Mouse (Mus musculus) kidney, adult 2 months (tissue): ENCODE measurements around the gene Rps28.

Source experiments
- CTCF ChIP-seq: fragments of 200-500 bp; conservative IDR thresholded peaks from 2 replicates; pipeline ENCODE4 v1.5.1; 2011; ENCODE audit warnings: low read depth, mild to moderate bottlenecking, control low read depth, low read length, moderate library complexity, mixed read lengths; ENCODE audit not compliant: insufficient read depth, insufficient read length
- POLR2A ChIP-seq: fragments of 200-500 bp; IDR thresholded peaks from one replicate; pipeline ENCODE4 v1.6.1; 2011; ENCODE audit warnings: low read depth, low read length, control low read depth

- TF ChIP-seq CTCF (no peak), POLR2A (peak; percentile 35)
Observed at GRCm38 (mm10) chr17:33779271-33779966, 44.9 kb downstream of the Rps28 start.
